Mouse (Mus musculus): ENCODE measurements around the gene Hacd1. TPM values are rescaled to one million over a fixed set of nuclear protein-coding genes. Genes with fewer than 3 reads are reported as not detected.
A peak's percentile ranks its signal among the peaks of the same experiment; 100 is the strongest.

The Hacd1 gene
- polyA plus RNA-seq, 1 experiment from 2014 or later = 94.1 TPM

GRCm38 (mm10) chr2:14019228-14019627, 36.7 kb downstream of the Hacd1 start:
- no peaks in the 10 kb centered on the region for H3K4me1 ChIP-seq (ENCODE audit: insufficient read depth)
- DNase-seq = peak; percentile 9
- H3K27me3 ChIP-seq (ENCODE audit: insufficient read depth, low read length) = no peaks in the 10 kb centered on the region
- no peaks in the 10 kb centered on the region for H3K36me3 ChIP-seq (ENCODE audit: insufficient read depth)
- H3K9me3 ChIP-seq (ENCODE audit: low read depth, low read length) = no peaks in the 10 kb centered on the region
- peak; percentile 44; the same call in 1 of the 2 replicates for ATAC-seq (ENCODE audit: insufficient read depth)
- H3K4me2 ChIP-seq = no peak overlapping the region
- TF ChIP-seq CTCF (IDR thresholded peaks at IDR 0.05; ENCODE audit: low read depth) = no peak
- H3K27ac ChIP-seq (ENCODE audit: low read depth) = no peak overlapping the region
- no peak overlapping the region for H3K9ac ChIP-seq
- 61% methylated on average over 1 of the region's 1 CpGs for WGBS
- H3K4me3 ChIP-seq (ENCODE audit: low read depth, low read length) = no peak overlapping the region

- TF ChIP-seq CTCF (IDR thresholded peaks at IDR 0.05; ENCODE audit: low read depth) = no peak
- DNase-seq = no peak
Observed at GRCm38 (mm10) chr2:14005121-14005520, 50.8 kb downstream of the Hacd1 start.

GRCm38 (mm10) chr2:13960136-13960535, 95.8 kb downstream of the Hacd1 start:
- Histone ChIP-seq H3K27me3 (ENCODE audit: insufficient read depth, low read length) (no peaks in the 10 kb centered on the region), H3K9ac (no peak overlapping the region), H3K27ac (ENCODE audit: low read depth) (no peak overlapping the region), H3K4me2 (no peak overlapping the region), H3K4me1 (ENCODE audit: insufficient read depth) (no peaks in the 10 kb centered on the region), H3K4me3 (ENCODE audit: low read depth, low read length) (no peak overlapping the region), H3K36me3 (ENCODE audit: insufficient read depth) (no peaks in the 10 kb centered on the region), H3K9me3 (ENCODE audit: low read depth, low read length) (no peaks in the 10 kb centered on the region)
- no peak; the same call in 1 of the 2 replicates for ATAC-seq (ENCODE audit: insufficient read depth)
- TF ChIP-seq CTCF (IDR thresholded peaks at IDR 0.05; ENCODE audit: low read depth) = no peak
- 63% methylated on average over 1 of the region's 1 CpGs for WGBS
- no peak for DNase-seq

More at GRCm38 (mm10) chr2:14005121-14005520, 50.8 kb downstream of the Hacd1 start:
- Histone ChIP-seq H3K9ac (no peak overlapping the region), H3K4me2 (no peak overlapping the region), H3K36me3 (ENCODE audit: insufficient read depth) (no peaks in the 10 kb centered on the region), H3K27ac (ENCODE audit: low read depth) (no peak overlapping the region), H3K4me1 (ENCODE audit: insufficient read depth) (no peaks in the 10 kb centered on the region), H3K4me3 (ENCODE audit: low read depth, low read length) (no peak overlapping the region), H3K27me3 (ENCODE audit: insufficient read depth, low read length) (no peaks in the 10 kb centered on the region), H3K9me3 (ENCODE audit: low read depth, low read length) (no peaks in the 10 kb centered on the region)
- ATAC-seq (ENCODE audit: insufficient read depth) = no peak
- 83% methylated on average over 1 of the region's 1 CpGs for WGBS

- Histone ChIP-seq H3K9me3 (ENCODE audit: low read depth, low read length) (no peaks in the 10 kb centered on the region), H3K4me1 (ENCODE audit: insufficient read depth) (no peaks in the 10 kb centered on the region), H3K4me2 (no peak overlapping the region), H3K36me3 (ENCODE audit: insufficient read depth) (no peaks in the 10 kb centered on the region), H3K4me3 (ENCODE audit: low read depth, low read length) (no peak overlapping the region), H3K27ac (ENCODE audit: low read depth) (no peak overlapping the region), H3K9ac (no peak overlapping the region), H3K27me3 (ENCODE audit: insufficient read depth, low read length) (no peaks in the 10 kb centered on the region)
- ATAC-seq (ENCODE audit: insufficient read depth) (no peak), DNase-seq (no peak)
- WGBS = 52% methylated on average over 2 of the region's 2 CpGs
- no peak for TF ChIP-seq CTCF (IDR thresholded peaks at IDR 0.05; ENCODE audit: low read depth)
Observed at GRCm38 (mm10) chr2:13956463-13956862, 99.5 kb downstream of the Hacd1 start.

GRCm38 (mm10) chr2:13938118-13938517, 117.8 kb downstream of the Hacd1 start:
- DNase-seq (peak; percentile 60), ATAC-seq (ENCODE audit: insufficient read depth) (no peak)
- Histone ChIP-seq H3K27me3 (ENCODE audit: insufficient read depth, low read length) (no peaks in the 10 kb centered on the region), H3K36me3 (ENCODE audit: insufficient read depth) (no peaks in the 10 kb centered on the region), H3K4me2 (no peak overlapping the region), H3K9ac (no peak overlapping the region), H3K4me3 (ENCODE audit: low read depth, low read length) (no peak overlapping the region), H3K27ac (ENCODE audit: low read depth) (no peak overlapping the region), H3K4me1 (ENCODE audit: insufficient read depth) (no peaks in the 10 kb centered on the region), H3K9me3 (ENCODE audit: low read depth, low read length) (no peaks in the 10 kb centered on the region)
- peak; percentile 63 for TF ChIP-seq CTCF (IDR thresholded peaks at IDR 0.05; ENCODE audit: low read depth)
- WGBS = 47% methylated on average over 2 of the region's 2 CpGs

- DNase-seq (no peak), ATAC-seq (ENCODE audit: insufficient read depth) (no peak)
- no peak overlapping the region for H3K4me3 ChIP-seq (ENCODE audit: low read depth, low read length)
- WGBS = 61% methylated on average over 3 of the region's 3 CpGs
- H3K27me3 ChIP-seq (ENCODE audit: insufficient read depth, low read length) = no peaks in the 10 kb centered on the region
- no peak for TF ChIP-seq CTCF (IDR thresholded peaks at IDR 0.05; ENCODE audit: low read depth)
- no peaks in the 10 kb centered on the region for H3K4me1 ChIP-seq (ENCODE audit: insufficient read depth)
- no peaks in the 10 kb centered on the region for H3K9me3 ChIP-seq (ENCODE audit: low read depth, low read length)
- no peak overlapping the region for H3K9ac ChIP-seq
- H3K4me2 ChIP-seq = no peak overlapping the region
- no peak overlapping the region for H3K27ac ChIP-seq (ENCODE audit: low read depth)
- no peaks in the 10 kb centered on the region for H3K36me3 ChIP-seq (ENCODE audit: insufficient read depth)
Observed at GRCm38 (mm10) chr2:13935343-13935742, 120.6 kb downstream of the Hacd1 start.

- Histone ChIP-seq H3K9ac (no peak overlapping the region), H3K27me3 (ENCODE audit: insufficient read depth, low read length) (no peaks in the 10 kb centered on the region), H3K27ac (ENCODE audit: low read depth) (no peak overlapping the region), H3K4me1 (ENCODE audit: insufficient read depth) (no peaks in the 10 kb centered on the region), H3K9me3 (ENCODE audit: low read depth, low read length) (no peaks in the 10 kb centered on the region), H3K36me3 (ENCODE audit: insufficient read depth) (no peaks in the 10 kb centered on the region), H3K4me2 (no peak overlapping the region), H3K4me3 (ENCODE audit: low read depth, low read length) (no peak overlapping the region)
- ATAC-seq (ENCODE audit: insufficient read depth) (no peak), DNase-seq (no peak)
- no peak for TF ChIP-seq CTCF (IDR thresholded peaks at IDR 0.05; ENCODE audit: low read depth)
Observed at GRCm38 (mm10) chr2:13932253-13932652, 123.7 kb downstream of the Hacd1 start.

GRCm38 (mm10) chr2:13930724-13931123, 125.2 kb downstream of the Hacd1 start:
- Histone ChIP-seq H3K4me1 (ENCODE audit: insufficient read depth) (no peaks in the 10 kb centered on the region), H3K9me3 (ENCODE audit: low read depth, low read length) (no peaks in the 10 kb centered on the region), H3K27me3 (ENCODE audit: insufficient read depth, low read length) (no peaks in the 10 kb centered on the region), H3K27ac (ENCODE audit: low read depth) (no peak overlapping the region), H3K4me3 (ENCODE audit: low read depth, low read length) (no peak overlapping the region), H3K36me3 (ENCODE audit: insufficient read depth) (no peaks in the 10 kb centered on the region), H3K4me2 (no peak overlapping the region), H3K9ac (no peak overlapping the region)
- ATAC-seq (ENCODE audit: insufficient read depth) (no peak), DNase-seq (no peak)
- 90% methylated on average over 1 of the region's 1 CpGs for WGBS
- no peak for TF ChIP-seq CTCF (IDR thresholded peaks at IDR 0.05; ENCODE audit: low read depth)

Measured in lung, embryonic 14.5 days (tissue).